Mouse (Mus musculus) C2C12 (cell line): ENCODE measurements around the gene Mki67.

Source experiments
- CEBPB ChIP-seq: IDR thresholded peaks from one replicate; pipeline ENCODE4 v1.6.1; 2011; ENCODE audit warnings: low read depth, mild to moderate bottlenecking, control low read depth, moderate library complexity
- CTCF ChIP-seq: IDR thresholded peaks from one replicate; pipeline ENCODE4 v1.5.1; 2011; ENCODE audit not compliant: control insufficient read depth, insufficient read depth, insufficient read length
- USF1 ChIP-seq: IDR thresholded peaks from one replicate; pipeline ENCODE4 v1.6.1; 2011; ENCODE audit warnings: low read depth, mild to moderate bottlenecking, control low read depth, moderate library complexity

- no peak for TF ChIP-seq USF1
- TF ChIP-seq CTCF: no peak
- no peak for TF ChIP-seq CEBPB
Observed at GRCm38 (mm10) chr7:135698362-135698761, 17.8 kb downstream of the Mki67 start.
